Mouse (Mus musculus) midbrain, embryonic 10.5 days (tissue): ENCODE measurements at regions not wholly inside any gene's neighbourhood (a gene's known extent, or its start where the extent isn't known, plus 50 kb on each side); places are given as distances from the start of the nearest gene placed in this dataset.

Experiments
- DNase-seq: peaks from one replicate; pipeline ENCODE4 v3.0.0-alpha.2; 2017; ENCODE audit warnings: low spot score
- H3K27ac ChIP-seq: fragments of 300-500 bp; sonication (generic); replicated peaks from 2 replicates; pipeline ENCODE4 v1.5.1; 2016; ENCODE audit warnings: mild to moderate bottlenecking
- H3K27me3 ChIP-seq: fragments of 300-500 bp; sonication (generic); 2 replicates; pipeline ENCODE4 v1.6.1; 2016; ENCODE audit warnings: low read depth, mild to moderate bottlenecking; ENCODE audit not compliant: poor library complexity, severe bottlenecking
- H3K36me3 ChIP-seq: fragments of 300-500 bp; sonication (generic); 2 replicates; pipeline ENCODE4 v1.6.1; 2016; ENCODE audit warnings: mild to moderate bottlenecking, moderate library complexity
- H3K4me1 ChIP-seq: fragments of 300-500 bp; sonication (generic); 2 replicates; pipeline ENCODE4 v1.6.1; 2016
- H3K4me3 ChIP-seq: fragments of 300-500 bp; sonication (generic); 2 replicates; pipeline ENCODE4 v1.5.1; 2016; ENCODE audit warnings: mild to moderate bottlenecking, moderate library complexity
- H3K9me3 ChIP-seq: fragments of 300-500 bp; sonication (generic); replicated peaks from 2 replicates; pipeline ENCODE4 v1.6.1; 2016; ENCODE audit warnings: mild to moderate bottlenecking
- WGBS: fragments of 180-500 bp; shearing (Covaris S2); methylation state at CpG from one replicate; pipeline ENCODE4 v1.1.7; 2016; 5-methylcytosine and 5-hydroxymethylcytosine counted together

- H3K4me1 ChIP-seq: no peaks in the 10 kb centered on the region
- DNase-seq: no peak
- WGBS: 87% methylated on average over 6 of the region's 6 CpGs
- no peak overlapping the region for H3K27ac ChIP-seq
- H3K27me3 ChIP-seq: no peaks in the 10 kb centered on the region
- no peaks in the 10 kb centered on the region for H3K9me3 ChIP-seq
- no peaks in the 10 kb centered on the region for H3K36me3 ChIP-seq
- no peak overlapping the region for H3K4me3 ChIP-seq
Measured at GRCm38 (mm10) chr1:127045711-127046420, 158.9 kb upstream of the Mgat5 start.

GRCm38 (mm10) chr1:127034748-127035147, 170.1 kb upstream of the Mgat5 start:
- DNase-seq: no peak
- 93% methylated on average over 2 of the region's 2 CpGs for WGBS
- Histone ChIP-seq H3K27me3 (no peaks in the 10 kb centered on the region), H3K36me3 (no peaks in the 10 kb centered on the region), H3K9me3 (no peaks in the 10 kb centered on the region), H3K4me3 (no peak overlapping the region), H3K4me1 (peaks cover 8% of the 10 kb centered on the region), H3K27ac (no peak overlapping the region)

GRCm38 (mm10) chr1:127031563-127031962, 173.3 kb upstream of the Mgat5 start:
- Histone ChIP-seq H3K4me3 (no peak overlapping the region), H3K4me1 (peaks cover 8% of the 10 kb centered on the region), H3K27me3 (no peaks in the 10 kb centered on the region), H3K36me3 (no peaks in the 10 kb centered on the region), H3K9me3 (no peaks in the 10 kb centered on the region), H3K27ac (no peak overlapping the region)
- no peak for DNase-seq
- 23% methylated on average over 4 of the region's 4 CpGs for WGBS

GRCm38 (mm10) chr1:127028872-127029497, 175.8 kb upstream of the Mgat5 start:
- no peaks in the 10 kb centered on the region for H3K27me3 ChIP-seq
- no peak for DNase-seq
- no peaks in the 10 kb centered on the region for H3K9me3 ChIP-seq
- 79% methylated on average over 1 of the region's 1 CpGs for WGBS
- no peaks in the 10 kb centered on the region for H3K36me3 ChIP-seq
- no peak overlapping the region for H3K4me3 ChIP-seq
- peaks cover 8% of the 10 kb centered on the region for H3K4me1 ChIP-seq
- H3K27ac ChIP-seq: no peak overlapping the region

GRCm38 (mm10) chr1:127023100-127023499, 181.7 kb upstream of the Mgat5 start:
- Histone ChIP-seq H3K9me3 (no peaks in the 10 kb centered on the region), H3K4me3 (no peak overlapping the region), H3K27me3 (no peaks in the 10 kb centered on the region), H3K27ac (no peak overlapping the region), H3K36me3 (no peaks in the 10 kb centered on the region), H3K4me1 (no peaks in the 10 kb centered on the region)
- no peak for DNase-seq
- WGBS: 91% methylated on average over 3 of the region's 3 CpGs

GRCm38 (mm10) chr1:127017698-127018097, 187.1 kb upstream of the Nckap5 start:
- WGBS: 65% methylated on average over 2 of the region's 2 CpGs

GRCm38 (mm10) chr1:127015894-127016245, 185.3 kb upstream of the Nckap5 start:
- no peak overlapping the region for H3K4me3 ChIP-seq
- no peak for DNase-seq
- H3K9me3 ChIP-seq: no peaks in the 10 kb centered on the region
- no peak overlapping the region for H3K27ac ChIP-seq
- 88% methylated on average over 4 of the region's 4 CpGs for WGBS
- no peaks in the 10 kb centered on the region for H3K27me3 ChIP-seq
- no peaks in the 10 kb centered on the region for H3K36me3 ChIP-seq
- peaks cover 12% of the 10 kb centered on the region for H3K4me1 ChIP-seq

More at GRCm38 (mm10) chr1:127017698-127018097, 187.1 kb upstream of the Nckap5 start:
- Histone ChIP-seq H3K36me3 (no peaks in the 10 kb centered on the region), H3K27ac (no peak overlapping the region), H3K9me3 (no peaks in the 10 kb centered on the region), H3K27me3 (no peaks in the 10 kb centered on the region), H3K4me3 (no peak overlapping the region), H3K4me1 (peaks cover 12% of the 10 kb centered on the region)
- DNase-seq: peak; percentile 24

GRCm38 (mm10) chr1:127015042-127015893, 184.7 kb upstream of the Nckap5 start:
- Histone ChIP-seq H3K27ac (no peak overlapping the region), H3K36me3 (no peaks in the 10 kb centered on the region), H3K4me3 (no peak overlapping the region), H3K4me1 (peaks cover 12% of the 10 kb centered on the region), H3K9me3 (no peaks in the 10 kb centered on the region), H3K27me3 (no peaks in the 10 kb centered on the region)
- WGBS: 57% methylated on average over 8 of the region's 8 CpGs
- DNase-seq: no peak

GRCm38 (mm10) chr1:127011901-127012300, 181.3 kb upstream of the Nckap5 start:
- H3K27ac ChIP-seq: no peak overlapping the region
- H3K36me3 ChIP-seq: no peaks in the 10 kb centered on the region
- H3K4me1 ChIP-seq: peaks cover 12% of the 10 kb centered on the region
- H3K9me3 ChIP-seq: no peaks in the 10 kb centered on the region
- WGBS: 66% methylated on average over 6 of the region's 6 CpGs
- no peak overlapping the region for H3K4me3 ChIP-seq
- DNase-seq: no peak
- no peaks in the 10 kb centered on the region for H3K27me3 ChIP-seq

- H3K4me1 ChIP-seq: no peaks in the 10 kb centered on the region; the same call in 1 of the 2 replicates
- H3K27me3 ChIP-seq: no peaks in the 10 kb centered on the region
- no peaks in the 10 kb centered on the region for H3K36me3 ChIP-seq
- WGBS: 81% methylated on average over 4 of the region's 4 CpGs
- no peak overlapping the region for H3K4me3 ChIP-seq
- no peaks in the 10 kb centered on the region for H3K9me3 ChIP-seq
- DNase-seq: no peak
- H3K27ac ChIP-seq: no peak overlapping the region
Measured at GRCm38 (mm10) chr1:127009699-127010098, 179.1 kb upstream of the Nckap5 start.

GRCm38 (mm10) chr1:127001700-127002099, 171.1 kb upstream of the Nckap5 start:
- 81% methylated on average over 7 of the region's 7 CpGs for WGBS
- no peaks in the 10 kb centered on the region for H3K27me3 ChIP-seq
- no peak overlapping the region for H3K4me3 ChIP-seq
- no peak overlapping the region for H3K27ac ChIP-seq
- H3K9me3 ChIP-seq: no peaks in the 10 kb centered on the region
- no peaks in the 10 kb centered on the region for H3K4me1 ChIP-seq
- DNase-seq: no peak
- no peaks in the 10 kb centered on the region for H3K36me3 ChIP-seq

- no peaks in the 10 kb centered on the region for H3K9me3 ChIP-seq
- H3K27me3 ChIP-seq: no peaks in the 10 kb centered on the region
- H3K36me3 ChIP-seq: no peaks in the 10 kb centered on the region
- H3K27ac ChIP-seq: 0 out of 2 replicates have a peak overlapping the region, but pooled peaks have one; percentile 4
- WGBS: 90% methylated on average over 1 of the region's 1 CpGs
- peak; percentile 38 for DNase-seq
- no peaks in the 10 kb centered on the region for H3K4me1 ChIP-seq
- no peak overlapping the region for H3K4me3 ChIP-seq
Measured at GRCm38 (mm10) chr1:126993061-126993640, 162.6 kb upstream of the Nckap5 start.
